Mouse (Mus musculus) liver, adult (tissue): ENCODE results near the gene Misp.

Source experiments
- GATA4 ChIP-seq: IDR thresholded peaks from 2 replicates; pipeline ENCODE4 v1.6.1; 2014; ENCODE audit warnings: mild to moderate bottlenecking, low read length; ENCODE audit not compliant: insufficient replicate concordance

Misp gene

GRCm38 (mm10) chr10:79854801-79855541, 34.2 kb downstream of the Misp start:
- TF ChIP-seq GATA4, result no peak; the same call in 1 of the 2 replicates

GRCm38 (mm10) chr10:79855558-79856184, 34.9 kb downstream of the Misp start:
- no peak for TF ChIP-seq GATA4

GRCm38 (mm10) chr10:79856280-79856679, 35.5 kb downstream of the Misp start:
- TF ChIP-seq GATA4, result no peak

GRCm38 (mm10) chr10:79856704-79857451, 36.1 kb downstream of the Misp start:
- no peak for TF ChIP-seq GATA4

GRCm38 (mm10) chr10:79857452-79857811, 36.6 kb downstream of the Misp start:
- no peak for TF ChIP-seq GATA4

- no peak for TF ChIP-seq GATA4
These were observed 37.1 kb downstream of the Misp start for GRCm38 (mm10) chr10:79857894-79858293.

- TF ChIP-seq GATA4, result no peak
These were observed 37.8 kb downstream of the Misp start for GRCm38 (mm10) chr10:79858416-79859074.

- TF ChIP-seq GATA4, result no peak
These were observed 38.3 kb downstream of the Misp start for GRCm38 (mm10) chr10:79859116-79859515.

- no peak for TF ChIP-seq GATA4
These were observed 39.5 kb downstream of the Misp start for GRCm38 (mm10) chr10:79860079-79860911.

GRCm38 (mm10) chr10:79861230-79862048, 40.6 kb downstream of the Misp start:
- TF ChIP-seq GATA4, result no peak

- TF ChIP-seq GATA4, result no peak
These were observed 41.4 kb downstream of the Misp start for GRCm38 (mm10) chr10:79862049-79862788.

- TF ChIP-seq GATA4, result no peak
These were observed 42.1 kb downstream of the Misp start for GRCm38 (mm10) chr10:79862925-79863324.
